Mouse (Mus musculus): ENCODE measurements around the gene Mrpl52. TPM values are rescaled to one million over a fixed set of nuclear protein-coding genes. Genes with fewer than 3 reads are reported as not detected.
A peak's percentile ranks its signal among the peaks of the same experiment; 100 is the strongest.

Gene Mrpl52
- polyA plus RNA-seq, 1 experiment, result 88.5 TPM

GRCm38 (mm10) chr14:54463108-54463958 lies 36.6 kb downstream of the Mrpl52 start:
- no peaks in the 10 kb centered on the region for H3K4me1 ChIP-seq (ENCODE audit: control insufficient read depth, insufficient read depth, low read length)
- TF ChIP-seq POLR2A (IDR thresholded peaks at IDR 0.05; ENCODE audit: borderline replicate concordance, low read depth, low read length) (no peak), CTCF (IDR thresholded peaks at IDR 0.05; ENCODE audit: low read depth, low read length) (no peak)
- peak overlapping the region; percentile 83 for H3K4me3 ChIP-seq (ENCODE audit: insufficient read depth, low read length)
- H3K27ac ChIP-seq (ENCODE audit: insufficient read depth, low read depth, low read length), result peak overlapping the region; percentile 19

- H3K4me1 ChIP-seq (ENCODE audit: control insufficient read depth, insufficient read depth, low read length), result no peaks in the 10 kb centered on the region
- peak within 1 kb of the TSS; percentile 83 for H3K4me3 ChIP-seq (ENCODE audit: insufficient read depth, low read length)
- no peak for TF ChIP-seq POLR2A (IDR thresholded peaks at IDR 0.05; ENCODE audit: borderline replicate concordance, low read depth, low read length)
- H3K27ac ChIP-seq (ENCODE audit: insufficient read depth, low read depth, low read length), result peak within 1 kb of the TSS; percentile 35
Measured at GRCm38 (mm10) chr14:54463959-54464292, 37.2 kb downstream of the Mrpl52 start, which contains the start of gene Lrp10. TSS of gene Lrp10 (plus strand) at chr14:54464137.

GRCm38 (mm10) chr14:54464293-54465005 lies 37.7 kb downstream of the Mrpl52 start:
- TF ChIP-seq CTCF (IDR thresholded peaks at IDR 0.05; ENCODE audit: low read depth, low read length) (peak; percentile 63), POLR2A (IDR thresholded peaks at IDR 0.05; ENCODE audit: borderline replicate concordance, low read depth, low read length) (no peak)
- H3K4me1 ChIP-seq (ENCODE audit: control insufficient read depth, insufficient read depth, low read length), result no peaks in the 10 kb centered on the region
- H3K27ac ChIP-seq (ENCODE audit: insufficient read depth, low read depth, low read length), result peak overlapping the region; percentile 35
- peak overlapping the region; percentile 83 for H3K4me3 ChIP-seq (ENCODE audit: insufficient read depth, low read length)

GRCm38 (mm10) chr14:54471467-54471866 lies 44.8 kb downstream of the Mrpl52 start:
- no peak for TF ChIP-seq POLR2A (IDR thresholded peaks at IDR 0.05; ENCODE audit: borderline replicate concordance, low read depth, low read length)
- TF ChIP-seq CTCF (IDR thresholded peaks at IDR 0.05; ENCODE audit: low read depth, low read length), result no peak
- Histone ChIP-seq H3K27ac (ENCODE audit: insufficient read depth, low read depth, low read length) (no peak overlapping the region), H3K4me1 (ENCODE audit: control insufficient read depth, insufficient read depth, low read length) (0 out of 2 replicates have a peak, but pooled peaks cover 3% of the 10 kb centered on the region), H3K4me3 (ENCODE audit: insufficient read depth, low read length) (no peak overlapping the region)

GRCm38 (mm10) chr14:54472671-54473070 lies 46.0 kb downstream of the Mrpl52 start:
- H3K4me1 ChIP-seq (ENCODE audit: control insufficient read depth, insufficient read depth, low read length), result 0 out of 2 replicates have a peak, but pooled peaks cover 6% of the 10 kb centered on the region
- TF ChIP-seq CTCF (IDR thresholded peaks at IDR 0.05; ENCODE audit: low read depth, low read length) (no peak), POLR2A (IDR thresholded peaks at IDR 0.05; ENCODE audit: borderline replicate concordance, low read depth, low read length) (no peak)
- H3K4me3 ChIP-seq (ENCODE audit: insufficient read depth, low read length), result no peak overlapping the region
- H3K27ac ChIP-seq (ENCODE audit: insufficient read depth, low read depth, low read length), result no peak overlapping the region

GRCm38 (mm10) chr14:54474744-54475143 lies 48.0 kb downstream of the Mrpl52 start:
- no peak for TF ChIP-seq CTCF (IDR thresholded peaks at IDR 0.05; ENCODE audit: low read depth, low read length)
- TF ChIP-seq POLR2A (IDR thresholded peaks at IDR 0.05; ENCODE audit: borderline replicate concordance, low read depth, low read length), result no peak
- Histone ChIP-seq H3K27ac (ENCODE audit: insufficient read depth, low read depth, low read length) (no peak overlapping the region), H3K4me1 (ENCODE audit: control insufficient read depth, insufficient read depth, low read length) (0 out of 2 replicates have a peak, but pooled peaks cover 6% of the 10 kb centered on the region), H3K4me3 (ENCODE audit: insufficient read depth, low read length) (no peak overlapping the region)

GRCm38 (mm10) chr14:54475941-54476844 lies 49.5 kb downstream of the Mrpl52 start, which contains the start of gene Rem2:
TSS of gene Rem2 (plus strand) at chr14:54476100.
- Histone ChIP-seq H3K4me3 (ENCODE audit: insufficient read depth, low read length) (peak within 1 kb of the TSS; percentile 53), H3K27ac (ENCODE audit: insufficient read depth, low read depth, low read length) (no peak within 1 kb of the TSS), H3K4me1 (ENCODE audit: control insufficient read depth, insufficient read depth, low read length) (peaks cover 7% of the 10 kb centered on the region; the same call in 1 of the 2 replicates)
- TF ChIP-seq CTCF (IDR thresholded peaks at IDR 0.05; ENCODE audit: low read depth, low read length) (no peak), POLR2A (IDR thresholded peaks at IDR 0.05; ENCODE audit: borderline replicate concordance, low read depth, low read length) (no peak)

GRCm38 (mm10) chr14:54477172-54477909 lies 50.6 kb downstream of the Mrpl52 start:
- peaks cover 13% of the 10 kb centered on the region; the same call in 1 of the 2 replicates for H3K4me1 ChIP-seq (ENCODE audit: control insufficient read depth, insufficient read depth, low read length)
- no peak overlapping the region for H3K27ac ChIP-seq (ENCODE audit: insufficient read depth, low read depth, low read length)
- TF ChIP-seq POLR2A (IDR thresholded peaks at IDR 0.05; ENCODE audit: borderline replicate concordance, low read depth, low read length) (no peak), CTCF (IDR thresholded peaks at IDR 0.05; ENCODE audit: low read depth, low read length) (no peak)
- H3K4me3 ChIP-seq (ENCODE audit: insufficient read depth, low read length), result no peak overlapping the region

Other genes starting within 250 kb of the Mrpl52 start
- 121 and 130 TPM in 2 replicates for gene Dad1, start 172.8 kb upstream of the Mrpl52 start, polyA plus RNA-seq (2012; ENCODE audit: insufficient read depth, insufficient read length, missing spikeins)
- 75.4 and 82.0 TPM in 2 replicates for gene Abhd4, start 172.7 kb upstream of the Mrpl52 start, polyA plus RNA-seq (2012; ENCODE audit: insufficient read depth, insufficient read length, missing spikeins)
- gene Olfr49, start 142.0 kb upstream of the Mrpl52 start, polyA plus RNA-seq (2012; ENCODE audit: insufficient read depth, insufficient read length, missing spikeins), result not detected in 2 replicates
- gene Oxa1l, start 66.1 kb upstream of the Mrpl52 start, polyA plus RNA-seq (2012; ENCODE audit: insufficient read depth, insufficient read length, missing spikeins), result 84.0 and 93.1 TPM in 2 replicates
- gene Slc7a7, start 9.1 kb upstream of the Mrpl52 start, polyA plus RNA-seq (2012; ENCODE audit: insufficient read depth, insufficient read length, missing spikeins), result 30.9 and 32.7 TPM in 2 replicates
- gene Mmp14, start 4.7 kb downstream of the Mrpl52 start, polyA plus RNA-seq (2012; ENCODE audit: insufficient read depth, insufficient read length, missing spikeins), result 20.2 and 24.9 TPM in 2 replicates
- gene Lrp10, start 37.2 kb downstream of the Mrpl52 start, polyA plus RNA-seq (2012; ENCODE audit: insufficient read depth, insufficient read length, missing spikeins), result 64.2 and 81.2 TPM in 2 replicates
- not detected in 2 replicates for gene Rem2, start 49.2 kb downstream of the Mrpl52 start, polyA plus RNA-seq (2012; ENCODE audit: insufficient read depth, insufficient read length, missing spikeins)
- 14.7 and 16.1 TPM in 2 replicates for gene Prmt5, start 90.6 kb downstream of the Mrpl52 start, polyA plus RNA-seq (2012; ENCODE audit: insufficient read depth, insufficient read length, missing spikeins)
- gene Haus4, start 127.7 kb downstream of the Mrpl52 start, polyA plus RNA-seq (2012; ENCODE audit: insufficient read depth, insufficient read length, missing spikeins), result 29.3 and 31.9 TPM in 2 replicates
- gene Ajuba, start 150.6 kb downstream of the Mrpl52 start, polyA plus RNA-seq (2012; ENCODE audit: insufficient read depth, insufficient read length, missing spikeins), result 0.84 and 0.91 TPM in 2 replicates
- 4.1 and 8.3 TPM in 2 replicates for gene 4931414P19Rik, start 179.1 kb downstream of the Mrpl52 start, polyA plus RNA-seq (2012; ENCODE audit: insufficient read depth, insufficient read length, missing spikeins)
- 99.1 and 108 TPM in 2 replicates for gene Psmb5, start 191.1 kb downstream of the Mrpl52 start, polyA plus RNA-seq (2012; ENCODE audit: insufficient read depth, insufficient read length, missing spikeins)
- not detected in 2 replicates for gene Psmb11, start 194.5 kb downstream of the Mrpl52 start, polyA plus RNA-seq (2012; ENCODE audit: insufficient read depth, insufficient read length, missing spikeins)
- not detected in 2 replicates for gene Gm17606, start 214.0 kb downstream of the Mrpl52 start, polyA plus RNA-seq (2012; ENCODE audit: insufficient read depth, insufficient read length, missing spikeins)
- 0.48 and 0.71 TPM in 2 replicates for gene Cdh24, start 214.5 kb downstream of the Mrpl52 start, polyA plus RNA-seq (2012; ENCODE audit: insufficient read depth, insufficient read length, missing spikeins)